Mouse (Mus musculus): Measurements from ENCODE around the gene Abca2.

The Abca2 gene

GRCm38 (mm10) chr2:25423626-25424025 lies 4.9 kb upstream of the Abca2 start:
- no peak for DNase-seq (ENCODE audit: low spot score in 2 of 2)

- DNase-seq (ENCODE audit: low spot score in 2 of 2) = no peak
Observed at GRCm38 (mm10) chr2:25425481-25425880, 3.0 kb upstream of the Abca2 start.

GRCm38 (mm10) chr2:25426721-25427191 lies 1.7 kb upstream of the Abca2 start:
- DNase-seq (ENCODE audit: low spot score in 2 of 2) = peak in 1 of 2 experiments; percentile 73

- DNase-seq (ENCODE audit: low spot score in 2 of 2) = no peak
Observed at GRCm38 (mm10) chr2:25427256-25427655, 1.2 kb upstream of the Abca2 start.

GRCm38 (mm10) chr2:25429435-25430180 lies 1.1 kb downstream of the Abca2 start:
- no peak for DNase-seq (ENCODE audit: low spot score in 2 of 2)

GRCm38 (mm10) chr2:25430395-25431233 lies 2.1 kb downstream of the Abca2 start:
- no peak for DNase-seq (ENCODE audit: low spot score in 2 of 2)

- no peak for DNase-seq (ENCODE audit: low spot score in 2 of 2)
Observed at GRCm38 (mm10) chr2:25431308-25431855, 2.9 kb downstream of the Abca2 start.

GRCm38 (mm10) chr2:25432326-25433098 lies 4.0 kb downstream of the Abca2 start:
- DNase-seq (ENCODE audit: low spot score in 2 of 2) = no peak

GRCm38 (mm10) chr2:25433101-25433500 lies 4.6 kb downstream of the Abca2 start:
- DNase-seq (ENCODE audit: low spot score in 2 of 2) = no peak

- no peak for DNase-seq (ENCODE audit: low spot score in 2 of 2)
Observed at GRCm38 (mm10) chr2:25434292-25434691, 5.8 kb downstream of the Abca2 start.

- DNase-seq (ENCODE audit: low spot score in 2 of 2) = no peak
Observed at GRCm38 (mm10) chr2:25436286-25436820, 7.8 kb downstream of the Abca2 start.

- no peak for DNase-seq (ENCODE audit: low spot score in 2 of 2)
Observed at GRCm38 (mm10) chr2:25441067-25441466, 12.6 kb downstream of the Abca2 start.

- DNase-seq (ENCODE audit: low spot score in 2 of 2) = no peak
Observed at GRCm38 (mm10) chr2:25442682-25443081, 14.2 kb downstream of the Abca2 start.

GRCm38 (mm10) chr2:25450853-25451647 lies 22.5 kb downstream of the Abca2 start:
- no peak for DNase-seq (ENCODE audit: low spot score in 2 of 2)

GRCm38 (mm10) chr2:25452951-25453350 lies 24.4 kb downstream of the Abca2 start:
- no peak for DNase-seq (ENCODE audit: low spot score in 2 of 2)

GRCm38 (mm10) chr2:25456205-25456953 lies 27.9 kb downstream of the Abca2 start, which contains the start of gene Clic3:
Gene Clic3 (plus strand): TSS chr2:25456838.
- no peak for DNase-seq (ENCODE audit: low spot score in 2 of 2)

- DNase-seq (ENCODE audit: low spot score in 2 of 2) = no peak
Observed at GRCm38 (mm10) chr2:25457022-25457896, 28.8 kb downstream of the Abca2 start.

GRCm38 (mm10) chr2:25458911-25459310 lies 30.4 kb downstream of the Abca2 start:
- DNase-seq (ENCODE audit: low spot score in 2 of 2) = no peak

GRCm38 (mm10) chr2:25460135-25460534 lies 31.6 kb downstream of the Abca2 start:
- DNase-seq (ENCODE audit: low spot score in 2 of 2) = peak in 1 of 2 experiments; percentile 37

All from cerebellum, postnatal 4 days (tissue).